In the genomic region with DNA sequence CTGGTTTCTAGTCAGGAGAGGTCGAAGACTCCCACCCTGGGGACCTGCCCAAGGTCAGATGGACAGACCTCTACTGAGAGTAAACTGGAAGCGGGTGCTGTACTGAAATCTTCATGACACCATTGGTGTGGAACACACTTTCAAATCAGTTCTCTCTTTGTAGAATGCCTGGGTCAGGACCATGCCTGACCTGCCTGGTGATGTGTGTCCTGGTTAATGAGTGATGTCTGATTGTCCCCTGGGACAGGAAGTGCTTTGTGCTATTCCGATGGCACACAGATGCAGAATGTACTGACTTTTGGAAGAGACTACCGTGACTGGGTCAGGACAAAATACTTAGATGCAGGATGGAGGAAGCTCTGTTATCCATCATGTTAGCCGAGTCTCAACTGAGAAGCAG, we compare ENCODE assay signal across 21 mouse cellular contexts. TPM values are rescaled to one million over a fixed set of nuclear protein-coding genes. Genes with fewer than 3 reads are reported as not detected.
DNase-seq lines count a peak whose midpoint lies in the region.
"Had no signal": no experiment of that assay in that cellular context is flagged by ENCODE, and none has a peak within 500 bp of the region (broad histone marks: within the 10 kb centered on the region; RNA-seq: fewer than 3 reads in every experiment).

No protein-coding gene starts in this region.

- DNase-seq in kidney, adult 11 months, result peak; percentile 28
- DNase-seq in kidney, adult 18-20 months, result no peak
- DNase-seq in kidney, adult 9 months, result peak; percentile 73
- peak; percentile 17 for DNase-seq in kidney, postnatal 14 days
- peak; percentile 17 for DNase-seq in splenic B cell, adult 2 months (ENCODE audit: low read depth, low spot score)
- no peak for DNase-seq in cerebellum, postnatal 10 days
- DNase-seq in gastrocnemius, postnatal 36 days, result no peak
- DNase-seq: adrenal gland, postnatal 25 days; cerebellum, adult 2 months; cerebellum, postnatal 25 days; gastrocnemius, postnatal 25 days; heart, adult 18-20 months; heart, postnatal 4 days; layer of hippocampus, adult 9-11 months; liver, embryonic 13.5 days; right cerebral cortex, postnatal 4 days had no signal

- intact Hi-C loops in gastrocnemius, postnatal 36 days (cut with DNase I), result no loop called here

- no peaks in the 10 kb centered on the region for H3K36me3 ChIP-seq in splenic B cell, adult 2 months (ENCODE audit: control insufficient read depth, insufficient read depth, low read length, poor library complexity, severe bottlenecking)
- H3K36me3 ChIP-seq: embryonic facial prominence, embryonic 15.5 days; heart, embryonic 12.5 days; liver, embryonic 13.5 days had no signal

- no peaks in the 10 kb centered on the region for H3K27me3 ChIP-seq in splenic B cell, adult 2 months (ENCODE audit: control insufficient read depth, insufficient read depth, low read length, poor library complexity, severe bottlenecking)
- H3K27me3 ChIP-seq: embryonic facial prominence, embryonic 15.5 days; forebrain, embryonic 13.5 days; heart, embryonic 12.5 days; limb, embryonic 15.5 days; liver, embryonic 13.5 days; midbrain, embryonic 15.5 days had no signal

RNA-seq across cellular contexts. Expression of gene Lypd6b, which starts 17.0 kb away (rescaled TPM):
- total RNA-seq in gastrocnemius, postnatal 36 days (2021), result not detected
- total RNA-seq: gastrocnemius, postnatal 25 days had no signal

Comparison
In these comparisons a context has a peak if more than half of its experiments do, and no peak if none do; other contexts are left out.
1. DNase-seq: peak in kidney, adult 11 months (single experiment), kidney, adult 9 months (single experiment), kidney, postnatal 14 days (single experiment) and splenic B cell, adult 2 months (single experiment); none in kidney, adult 18-20 months (single experiment), cerebellum, postnatal 10 days (0 of 2) and gastrocnemius, postnatal 36 days (0 of 2).